Mouse (Mus musculus) ovary, postnatal 10 days (tissue): ENCODE results near the gene Smurf2.

Experiments used
- DNase-seq: peaks from one replicate; pipeline ENCODE4 v3.0.0; 2022; ENCODE audit warnings: low spot score

Gene Smurf2

DNA sequence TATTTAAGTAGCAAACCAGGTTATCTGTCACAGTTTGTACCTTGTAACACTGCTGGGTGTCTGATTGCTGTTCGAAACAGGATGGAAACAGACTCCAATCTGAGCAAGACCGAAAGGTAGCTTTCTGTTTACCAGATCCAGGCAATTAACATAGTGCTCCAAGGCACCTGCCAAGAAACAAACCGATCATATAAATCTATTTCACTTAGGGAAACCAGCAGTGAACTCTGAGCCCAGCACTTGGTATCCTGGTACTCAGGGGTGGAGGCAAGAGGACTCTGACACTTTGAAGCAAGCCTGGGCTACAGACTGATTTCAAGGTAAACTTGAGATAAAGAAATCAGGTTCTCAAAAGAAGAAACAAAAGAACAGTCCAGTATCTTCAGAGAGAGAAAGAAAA lies 143.1 kb downstream of the Smurf2 start:
- no peak for DNase-seq

DNA sequence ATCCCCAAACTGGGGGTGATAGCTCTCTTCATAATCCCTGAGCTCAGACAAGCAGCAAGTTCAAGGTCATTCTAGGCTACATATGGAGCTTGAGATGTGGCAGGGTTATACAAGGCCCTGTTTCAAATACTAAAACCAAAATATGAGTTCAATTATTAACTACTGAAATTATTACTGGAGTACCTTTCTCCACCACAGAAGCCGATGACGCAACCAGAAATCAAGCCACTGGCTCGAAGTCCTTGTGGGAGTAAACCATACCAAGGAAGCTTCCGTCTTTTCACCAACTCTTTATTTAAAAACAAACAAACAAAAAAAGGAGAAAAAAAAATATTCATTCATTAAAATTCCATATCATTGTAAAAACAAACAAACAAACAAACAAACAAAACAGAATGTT lies 143.6 kb downstream of the Smurf2 start:
- DNase-seq = no peak

DNA sequence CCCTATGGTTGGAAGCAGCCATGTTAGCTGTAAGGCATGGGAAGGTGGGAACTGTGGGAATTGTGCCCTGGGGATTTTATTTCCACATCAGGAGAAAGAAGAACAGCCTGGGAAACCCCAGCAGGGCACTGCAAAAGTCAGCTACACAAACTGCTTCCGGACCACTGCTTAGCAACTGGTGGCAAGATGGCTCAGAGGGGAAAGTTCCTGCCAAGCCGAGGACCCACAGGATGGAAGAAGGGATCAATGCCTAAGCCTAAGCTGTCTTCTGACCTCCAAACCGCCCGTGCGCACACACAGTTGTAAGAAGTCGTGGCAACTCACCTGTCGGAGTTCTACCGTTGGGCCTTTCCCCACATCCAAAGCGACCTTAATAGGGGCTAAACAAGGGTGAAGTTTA lies 147.5 kb downstream of the Smurf2 start:
- no peak for DNase-seq

DNA sequence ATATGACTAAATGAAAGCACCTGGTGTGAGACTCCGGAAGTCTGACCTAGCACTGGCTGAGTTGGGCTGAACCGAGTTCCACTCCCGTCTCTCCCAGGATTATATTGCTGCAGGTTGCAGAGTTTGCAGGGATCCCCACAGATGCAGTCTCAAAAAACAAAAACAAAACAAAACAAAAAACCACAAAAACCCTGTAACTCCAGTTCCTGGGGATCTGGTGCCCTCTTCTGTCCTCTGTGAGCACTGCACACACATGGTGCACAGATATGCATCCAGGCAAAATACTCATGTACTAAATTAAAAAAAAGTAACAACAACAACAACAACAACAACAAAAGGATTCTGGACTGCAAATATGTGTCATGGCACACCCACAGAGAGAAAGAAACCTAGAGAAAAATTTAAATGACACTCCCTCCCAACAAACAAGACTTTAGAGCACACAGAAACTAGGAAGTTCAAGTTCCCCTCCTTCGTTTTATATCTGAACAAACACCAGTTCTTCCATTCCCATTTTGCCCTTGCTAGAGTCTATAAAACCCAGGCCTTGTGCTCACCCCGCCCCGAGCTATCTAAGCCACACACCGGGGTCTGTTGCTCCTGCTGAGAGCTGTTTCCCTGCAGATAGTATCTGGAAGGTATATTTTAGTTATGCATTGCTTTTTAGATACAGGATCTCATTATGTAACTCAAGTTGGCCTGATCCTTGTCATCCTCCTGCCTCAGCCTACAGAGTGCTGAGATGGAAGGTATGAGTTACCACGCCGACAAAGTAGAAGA lies 150.1 kb downstream of the Smurf2 start:
- DNase-seq = no peak
